Mouse (Mus musculus) forebrain, embryonic 16.5 days (tissue): Measurements from ENCODE around the gene Itga1. TPM values are rescaled to one million over a fixed set of nuclear protein-coding genes. Genes with fewer than 3 reads are reported as not detected.

Source experiments
- ATAC-seq: fragments of 200-750 bp; cut with Nextera tagmentation; 2 replicates; pipeline ENCODE4 v1.8.0; 2017; ENCODE audit warnings: mild to moderate bottlenecking, moderate library complexity
- H3K27ac ChIP-seq: fragments of 300-500 bp; sonication (generic); 2 replicates; pipeline ENCODE4 v1.5.1; 2014; ENCODE audit warnings: low read length, control low read depth
- H3K27me3 ChIP-seq: fragments of 300-500 bp; sonication (generic); replicated peaks from 2 replicates; pipeline ENCODE4 v1.6.1; 2014; ENCODE audit warnings: low read length; ENCODE audit not compliant: control insufficient read depth, insufficient read depth
- H3K36me3 ChIP-seq: fragments of 300-500 bp; sonication (generic); 2 replicates; pipeline ENCODE4 v1.6.1; 2014; ENCODE audit not compliant: control insufficient read depth, insufficient read depth
- H3K4me1 ChIP-seq: fragments of 300-500 bp; sonication (generic); replicated peaks from 2 replicates; pipeline ENCODE4 v1.6.1; 2014; ENCODE audit warnings: low read length; ENCODE audit not compliant: control insufficient read depth, insufficient read depth
- H3K4me2 ChIP-seq: fragments of 300-500 bp; sonication (generic); 2 replicates; pipeline ENCODE4 v1.6.1; 2014; ENCODE audit warnings: mild to moderate bottlenecking, low read length, control low read depth
- H3K4me3 ChIP-seq: fragments of 300-500 bp; sonication (generic); replicated peaks from 2 replicates; pipeline ENCODE4 v1.5.1; 2014; ENCODE audit warnings: mild to moderate bottlenecking, low read length, control low read depth
- H3K9ac ChIP-seq: fragments of 300-500 bp; sonication (generic); replicated peaks from 2 replicates; pipeline ENCODE4 v1.6.1; 2014; ENCODE audit warnings: low read depth, low read length, control low read depth
- H3K9me3 ChIP-seq: fragments of 300-500 bp; sonication (generic); 2 replicates; pipeline ENCODE4 v1.6.1; 2016; ENCODE audit warnings: low read length; ENCODE audit not compliant: control insufficient read depth
- WGBS: fragments of 180-500 bp; shearing (Covaris S2); extraction: QIAGEN DNeasy Blood & Tissue Kit; methylation state at CpG from one replicate; pipeline ENCODE4 v1.1.7; 2014; 5-methylcytosine and 5-hydroxymethylcytosine counted together
- polyA plus RNA-seq: library from polyadenylated mRNA; unstranded; fragments of >200 nt; fragmentation: Nextera tagmentation; extraction: Ambion mirVana; gene quantifications from 2 replicates; pipeline ENCODE4 v1.2.1, GENCODE M21; 2015

Gene Itga1
- polyA plus RNA-seq, 1 experiment from 2014 or later, result 6.6 TPM

- peaks cover 10% of the 10 kb centered on the region for H3K4me1 ChIP-seq
- no peak for ATAC-seq
- H3K4me3 ChIP-seq, result no peak overlapping the region
- H3K9ac ChIP-seq, result no peak overlapping the region
- no peaks in the 10 kb centered on the region for H3K36me3 ChIP-seq
- no peaks in the 10 kb centered on the region for H3K9me3 ChIP-seq
- 80% methylated on average over 10 of the region's 10 CpGs for WGBS
- no peak overlapping the region for H3K27ac ChIP-seq
- no peaks in the 10 kb centered on the region for H3K27me3 ChIP-seq
- H3K4me2 ChIP-seq, result no peak overlapping the region
Measured at GRCm38 (mm10) chr13:115106183-115106582, 4.4 kb upstream of the Itga1 start.

- Histone ChIP-seq H3K36me3 (no peaks in the 10 kb centered on the region), H3K4me3 (no peak overlapping the region), H3K4me1 (peaks cover 12% of the 10 kb centered on the region), H3K9me3 (no peaks in the 10 kb centered on the region), H3K9ac (no peak overlapping the region), H3K27me3 (peaks cover 3% of the 10 kb centered on the region; the same call in 1 of the 2 replicates), H3K27ac (no peak overlapping the region), H3K4me2 (no peak overlapping the region)
- no peak for ATAC-seq
- 97% methylated on average over 2 of the region's 2 CpGs for WGBS
Measured at GRCm38 (mm10) chr13:115102754-115103153, 990 bp upstream of the Itga1 start.

- 17% methylated on average over 11 of the region's 11 CpGs for WGBS
- no peak for ATAC-seq
- no peak overlapping the region for H3K27ac ChIP-seq
Measured at GRCm38 (mm10) chr13:115100381-115101177, 1.2 kb downstream of the Itga1 start.

GRCm38 (mm10) chr13:115099381-115099780 is 2.4 kb downstream of the Itga1 start:
- Histone ChIP-seq H3K4me2 (no peak overlapping the region), H3K9ac (no peak overlapping the region), H3K27me3 (peaks cover 3% of the 10 kb centered on the region; the same call in 1 of the 2 replicates), H3K9me3 (no peaks in the 10 kb centered on the region), H3K4me3 (no peak overlapping the region), H3K27ac (no peak overlapping the region), H3K36me3 (no peaks in the 10 kb centered on the region), H3K4me1 (peaks cover 12% of the 10 kb centered on the region)
- WGBS, result 88% methylated on average over 9 of the region's 9 CpGs
- ATAC-seq, result no peak

More at GRCm38 (mm10) chr13:115100381-115101177, 1.2 kb downstream of the Itga1 start:
- Histone ChIP-seq H3K9me3 (no peaks in the 10 kb centered on the region), H3K4me3 (peak overlapping the region; percentile 55), H3K4me1 (peaks cover 12% of the 10 kb centered on the region), H3K27me3 (peaks cover 3% of the 10 kb centered on the region; the same call in 1 of the 2 replicates), H3K9ac (no peak overlapping the region; the same call in 1 of the 2 replicates), H3K36me3 (no peaks in the 10 kb centered on the region), H3K4me2 (peak overlapping the region; percentile 97; the same call in 1 of the 2 replicates)

- H3K4me2 ChIP-seq, result no peak overlapping the region
- no peaks in the 10 kb centered on the region for H3K36me3 ChIP-seq
- H3K4me1 ChIP-seq, result peaks cover 12% of the 10 kb centered on the region
- no peak overlapping the region for H3K9ac ChIP-seq
- no peak overlapping the region for H3K27ac ChIP-seq
- H3K27me3 ChIP-seq, result peaks cover 3% of the 10 kb centered on the region; the same call in 1 of the 2 replicates
- no peaks in the 10 kb centered on the region for H3K9me3 ChIP-seq
- no peak overlapping the region for H3K4me3 ChIP-seq
- 81% methylated on average over 3 of the region's 3 CpGs for WGBS
- ATAC-seq, result no peak
Measured at GRCm38 (mm10) chr13:115098227-115098626, 3.5 kb downstream of the Itga1 start.

- ATAC-seq, result no peak
- Histone ChIP-seq H3K4me1 (peaks cover 10% of the 10 kb centered on the region), H3K27me3 (peaks cover 3% of the 10 kb centered on the region; the same call in 1 of the 2 replicates), H3K9ac (no peak overlapping the region), H3K9me3 (no peaks in the 10 kb centered on the region), H3K27ac (no peak overlapping the region), H3K4me2 (no peak overlapping the region), H3K4me3 (no peak overlapping the region), H3K36me3 (no peaks in the 10 kb centered on the region)
- 45% methylated on average over 5 of the region's 5 CpGs for WGBS
Measured at GRCm38 (mm10) chr13:115096965-115097364, 4.8 kb downstream of the Itga1 start.

- Histone ChIP-seq H3K27ac (no peak overlapping the region), H3K4me1 (peaks cover 3% of the 10 kb centered on the region), H3K4me3 (no peak overlapping the region), H3K36me3 (no peaks in the 10 kb centered on the region), H3K9ac (no peak overlapping the region), H3K27me3 (peaks cover 3% of the 10 kb centered on the region; the same call in 1 of the 2 replicates), H3K9me3 (no peaks in the 10 kb centered on the region), H3K4me2 (no peak overlapping the region)
- WGBS, result 36% methylated on average over 2 of the region's 2 CpGs
- no peak for ATAC-seq
Measured at GRCm38 (mm10) chr13:115096216-115096615, 5.5 kb downstream of the Itga1 start.

GRCm38 (mm10) chr13:115095392-115095791 is 6.4 kb downstream of the Itga1 start:
- H3K4me2 ChIP-seq, result no peak overlapping the region
- no peak for ATAC-seq
- H3K9me3 ChIP-seq, result no peaks in the 10 kb centered on the region
- H3K9ac ChIP-seq, result no peak overlapping the region
- peaks cover 6% of the 10 kb centered on the region for H3K4me1 ChIP-seq
- H3K27me3 ChIP-seq, result peaks cover 3% of the 10 kb centered on the region; the same call in 1 of the 2 replicates
- no peak overlapping the region for H3K27ac ChIP-seq
- no peaks in the 10 kb centered on the region for H3K36me3 ChIP-seq
- no peak overlapping the region for H3K4me3 ChIP-seq
- WGBS, result 99% methylated on average over 2 of the region's 2 CpGs

GRCm38 (mm10) chr13:115091511-115091910 is 10.3 kb downstream of the Itga1 start:
- H3K4me2 ChIP-seq, result no peak overlapping the region
- H3K9ac ChIP-seq, result no peak overlapping the region
- 76% methylated on average over 3 of the region's 3 CpGs for WGBS
- H3K27me3 ChIP-seq, result no peaks in the 10 kb centered on the region
- peaks cover 10% of the 10 kb centered on the region for H3K36me3 ChIP-seq
- H3K27ac ChIP-seq, result no peak overlapping the region
- 0 out of 2 replicates have a peak, but pooled peaks cover 2% of the 10 kb centered on the region for H3K9me3 ChIP-seq
- no peak for ATAC-seq
- no peak overlapping the region for H3K4me3 ChIP-seq
- H3K4me1 ChIP-seq, result peaks cover 15% of the 10 kb centered on the region
